Mouse (Mus musculus) monocyte, adult 5-6 weeks (primary cell): ENCODE data around the gene Tbc1d8. TPM values are rescaled to one million over a fixed set of nuclear protein-coding genes. Genes with fewer than 3 reads are reported as not detected.

Experiments
- ATAC-seq: fragments of 153-309, 156-312 bp; replicated peaks from 2 replicates; pipeline ENCODE4 v1.8.0; 2017; ENCODE audit warnings: mild to moderate bottlenecking; ENCODE audit not compliant: low TSS enrichment, insufficient number of reproducible peaks, severe bottlenecking, poor library complexity, low FRiP score
- total RNA-seq: library from RNA; stranded (forward); fragments of 200-1000, 200-491, 200-594 nt; gene quantifications from 3 replicates; pipeline ENCODE4 v1.2.3, GENCODE M21; 2017

Gene Tbc1d8
- total RNA-seq, 1 experiment from 2014 or later: 41.9 TPM

GRCm38 (mm10) chr1:39340647-39341046 lies 137.9 kb downstream of the Tbc1d8 start:
- ATAC-seq: no peak

GRCm38 (mm10) chr1:39340156-39340555 lies 138.4 kb downstream of the Tbc1d8 start:
- no peak for ATAC-seq

- no peak for ATAC-seq
These were observed 139.1 kb downstream of the Tbc1d8 start for GRCm38 (mm10) chr1:39339455-39339854.

- ATAC-seq: no peak
These were observed 139.7 kb downstream of the Tbc1d8 start for GRCm38 (mm10) chr1:39338831-39339230.

GRCm38 (mm10) chr1:39336788-39337187 lies 141.8 kb downstream of the Tbc1d8 start:
- no peak for ATAC-seq

DNA sequence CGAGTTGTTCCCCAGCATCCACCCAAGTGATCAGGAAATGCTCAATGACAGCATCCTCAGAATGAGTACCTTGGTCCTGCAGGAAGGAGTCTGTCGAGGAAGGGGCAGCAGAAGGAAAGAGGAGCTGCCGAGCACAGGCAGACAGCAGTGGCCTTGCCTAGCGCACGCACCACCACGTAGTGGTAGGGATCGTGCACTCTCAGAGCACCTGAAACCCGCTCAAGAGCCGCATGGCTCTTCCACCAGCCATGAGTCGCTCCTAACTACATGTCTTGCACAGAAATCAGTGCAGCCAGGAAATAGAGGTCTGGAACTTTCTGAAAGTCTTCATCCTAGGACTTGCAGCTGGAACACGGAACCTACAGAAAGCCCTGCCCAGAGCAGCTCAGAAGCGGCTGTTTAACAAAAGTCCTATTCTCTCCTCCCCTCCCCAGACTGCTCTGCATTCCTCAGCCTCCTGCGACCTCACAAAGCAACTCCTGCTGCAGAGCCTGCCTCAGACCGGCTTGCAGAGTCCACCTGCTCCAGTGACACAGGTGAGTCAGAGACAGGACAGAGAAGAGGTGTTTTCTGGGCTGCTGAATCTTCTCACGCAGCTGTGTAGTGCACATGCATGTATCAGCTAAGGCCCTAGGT lies 142.9 kb downstream of the Tbc1d8 start:
- ATAC-seq: no peak

GRCm38 (mm10) chr1:39332456-39332855 lies 146.1 kb downstream of the Tbc1d8 start:
- ATAC-seq: no peak

DNA sequence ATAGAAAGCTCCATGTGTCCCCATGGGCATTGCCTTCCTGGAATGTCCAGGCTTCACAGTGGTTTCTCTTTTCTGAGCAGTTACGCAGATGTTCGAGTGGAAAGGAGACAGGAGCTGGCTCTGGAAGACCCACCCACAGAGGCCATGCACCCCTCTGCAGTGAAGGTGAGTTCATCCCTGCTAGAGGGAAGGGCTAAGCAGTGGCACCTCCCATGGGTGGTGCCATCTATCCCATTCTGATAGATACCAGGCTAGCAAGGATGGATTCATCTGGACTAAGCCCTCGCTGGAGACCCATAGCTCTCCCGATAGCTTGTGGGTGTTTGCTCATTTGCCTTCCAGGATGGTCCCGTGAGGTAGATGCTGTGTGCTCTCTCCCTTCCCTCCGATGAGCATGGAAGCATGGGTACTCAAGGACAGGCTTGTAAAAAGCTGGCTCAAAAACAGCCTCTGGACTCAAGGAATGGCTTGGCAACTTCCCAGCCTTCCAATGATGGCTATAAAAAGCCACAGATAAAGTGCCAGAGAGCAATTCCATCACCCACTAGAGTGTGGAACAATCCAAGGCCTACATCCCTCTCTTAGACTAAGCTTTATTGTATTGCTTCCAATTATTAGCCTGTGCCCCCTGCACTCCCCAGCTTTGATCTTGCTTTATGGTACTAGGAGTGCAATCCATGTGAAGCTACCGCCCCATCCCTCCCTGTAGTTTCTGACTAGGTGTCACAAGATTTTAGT lies 147.5 kb downstream of the Tbc1d8 start:
- no peak for ATAC-seq

- ATAC-seq: no peak
These were observed 151.0 kb downstream of the Tbc1d8 start for GRCm38 (mm10) chr1:39327546-39327945.

GRCm38 (mm10) chr1:39325228-39325627 lies 153.3 kb downstream of the Tbc1d8 start:
- ATAC-seq: no peak

- ATAC-seq: no peak
These were observed 156.6 kb downstream of the Tbc1d8 start for GRCm38 (mm10) chr1:39321954-39322353.

Other genes with a start within 250 kb of the Tbc1d8 start
- 264 to 334 TPM (median 266 TPM) in 3 replicates for gene Rpl31, start 110.9 kb downstream of the Tbc1d8 start, total RNA-seq
- 23.9 to 27.3 TPM (median 24.0 TPM) in 3 replicates for gene Cnot11, start 56.2 kb upstream of the Tbc1d8 start, total RNA-seq
- 204 to 430 TPM (median 348 TPM) in 3 replicates for gene Rnf149, start 98.7 kb upstream of the Tbc1d8 start, total RNA-seq
- gene Creg2, start 172.7 kb upstream of the Tbc1d8 start, total RNA-seq: 0.19 to 0.38 TPM in 2 of 3 replicates, not detected in the other
- 0.67 TPM in 1 of 3 replicates, not detected in the others for gene Rfx8, start 242.2 kb upstream of the Tbc1d8 start, total RNA-seq